Mouse (Mus musculus) thymus, adult 2 months (tissue): Measurements from ENCODE around the gene Klhl42.

Experiments used
- CTCF ChIP-seq: fragments of 200-500 bp; IDR thresholded peaks from 2 replicates; pipeline ENCODE4 v1.5.1; 2012; ENCODE audit warnings: mild to moderate bottlenecking, control low read depth, low read length, moderate library complexity, borderline replicate concordance; ENCODE audit not compliant: control insufficient read depth, poor library complexity, insufficient read depth; ENCODE audit errors: extremely low read depth
- POLR2A ChIP-seq: fragments of 200-500 bp; IDR thresholded peaks from 2 replicates; pipeline ENCODE4 v1.6.1; 2012; ENCODE audit warnings: mild to moderate bottlenecking, low read length, control low read depth, moderate library complexity; ENCODE audit not compliant: control insufficient read depth, poor library complexity, insufficient read depth; ENCODE audit errors: extremely low read depth

DNA sequence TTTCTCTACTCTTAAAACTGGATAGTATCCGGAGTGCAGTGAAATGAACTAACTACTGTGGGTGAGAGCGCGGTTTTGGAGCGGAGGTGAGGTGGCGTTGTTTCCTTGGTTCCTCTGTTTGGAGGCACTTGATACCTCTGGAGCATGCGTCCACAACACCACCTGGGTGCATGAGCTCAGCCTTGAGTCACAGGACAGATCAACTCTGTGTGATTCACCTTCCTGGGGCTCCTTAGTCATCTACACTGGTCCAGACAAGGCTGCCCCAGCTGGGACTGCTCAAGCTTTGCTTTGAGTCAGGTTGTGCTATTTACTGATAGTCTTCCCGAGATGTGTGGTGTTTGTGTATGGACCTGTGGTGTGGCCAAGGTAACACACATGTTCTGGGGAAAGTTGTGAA lies 26.6 kb downstream of the Klhl42 start:
- no peak for TF ChIP-seq CTCF
- TF ChIP-seq POLR2A = no peak
